Mouse (Mus musculus): Measurements from ENCODE around the gene Cnot6. TPM values are rescaled to one million over a fixed set of nuclear protein-coding genes. Genes with fewer than 3 reads are reported as not detected.

Cnot6 gene
- 72.9 and 74.3 TPM in 2 replicates for polyA plus RNA-seq (2012; rRNA removed)

- TF ChIP-seq CTCF (IDR thresholded peaks at IDR 0.05; ENCODE audit: borderline replicate concordance, extremely low read depth, insufficient read depth, insufficient read length) (no peak), POLR2A (IDR thresholded peaks at IDR 0.05; ENCODE audit: borderline replicate concordance, extremely low read depth, insufficient read depth, insufficient read length, poor library complexity, severe bottlenecking) (peak; percentile 75)
- peak; percentile 99 for DNase-seq (ENCODE audit: low read depth)
Measured at GRCm38 (mm10) chr11:49712555-49713335, at the start of gene Cnot6. Gene Cnot6, minus strand, starts transcription at chr11:49712723.

- TF ChIP-seq CTCF (IDR thresholded peaks at IDR 0.05; ENCODE audit: borderline replicate concordance, extremely low read depth, insufficient read depth, insufficient read length) (no peak), POLR2A (IDR thresholded peaks at IDR 0.05; ENCODE audit: borderline replicate concordance, extremely low read depth, insufficient read depth, insufficient read length, poor library complexity, severe bottlenecking) (no peak)
- DNase-seq (ENCODE audit: low read depth) = no peak
Measured at GRCm38 (mm10) chr11:49761130-49761529, 48.6 kb upstream of the Cnot6 start.

GRCm38 (mm10) chr11:49758096-49758495 is 45.6 kb upstream of the Cnot6 start:
- no peak for DNase-seq (ENCODE audit: low read depth)
- TF ChIP-seq CTCF (IDR thresholded peaks at IDR 0.05; ENCODE audit: borderline replicate concordance, extremely low read depth, insufficient read depth, insufficient read length) (no peak), POLR2A (IDR thresholded peaks at IDR 0.05; ENCODE audit: borderline replicate concordance, extremely low read depth, insufficient read depth, insufficient read length, poor library complexity, severe bottlenecking) (no peak)

- TF ChIP-seq CTCF (IDR thresholded peaks at IDR 0.05; ENCODE audit: borderline replicate concordance, extremely low read depth, insufficient read depth, insufficient read length) (no peak), POLR2A (IDR thresholded peaks at IDR 0.05; ENCODE audit: borderline replicate concordance, extremely low read depth, insufficient read depth, insufficient read length, poor library complexity, severe bottlenecking) (no peak)
- no peak for DNase-seq (ENCODE audit: low read depth)
Measured at GRCm38 (mm10) chr11:49754958-49755665, 42.6 kb upstream of the Cnot6 start.

- TF ChIP-seq CTCF (IDR thresholded peaks at IDR 0.05; ENCODE audit: borderline replicate concordance, extremely low read depth, insufficient read depth, insufficient read length) = no peak
- no peak for TF ChIP-seq POLR2A (IDR thresholded peaks at IDR 0.05; ENCODE audit: borderline replicate concordance, extremely low read depth, insufficient read depth, insufficient read length, poor library complexity, severe bottlenecking)
- no peak for DNase-seq (ENCODE audit: low read depth)
Measured at GRCm38 (mm10) chr11:49746756-49747155, 34.2 kb upstream of the Cnot6 start.

- TF ChIP-seq CTCF (IDR thresholded peaks at IDR 0.05; ENCODE audit: borderline replicate concordance, extremely low read depth, insufficient read depth, insufficient read length) (no peak), POLR2A (IDR thresholded peaks at IDR 0.05; ENCODE audit: borderline replicate concordance, extremely low read depth, insufficient read depth, insufficient read length, poor library complexity, severe bottlenecking) (no peak)
- peak; percentile 50 for DNase-seq (ENCODE audit: low read depth)
Measured at GRCm38 (mm10) chr11:49745839-49746238, 33.3 kb upstream of the Cnot6 start.

GRCm38 (mm10) chr11:49744981-49745380 is 32.5 kb upstream of the Cnot6 start:
- no peak for TF ChIP-seq POLR2A (IDR thresholded peaks at IDR 0.05; ENCODE audit: borderline replicate concordance, extremely low read depth, insufficient read depth, insufficient read length, poor library complexity, severe bottlenecking)
- no peak for TF ChIP-seq CTCF (IDR thresholded peaks at IDR 0.05; ENCODE audit: borderline replicate concordance, extremely low read depth, insufficient read depth, insufficient read length)
- DNase-seq (ENCODE audit: low read depth) = no peak

- no peak for DNase-seq (ENCODE audit: low read depth)
- TF ChIP-seq POLR2A (IDR thresholded peaks at IDR 0.05; ENCODE audit: borderline replicate concordance, extremely low read depth, insufficient read depth, insufficient read length, poor library complexity, severe bottlenecking) = no peak
Measured at GRCm38 (mm10) chr11:49743634-49744033, 31.1 kb upstream of the Cnot6 start.

GRCm38 (mm10) chr11:49742248-49742647 is 29.7 kb upstream of the Cnot6 start:
- no peak for DNase-seq (ENCODE audit: low read depth)
- TF ChIP-seq POLR2A (IDR thresholded peaks at IDR 0.05; ENCODE audit: borderline replicate concordance, extremely low read depth, insufficient read depth, insufficient read length, poor library complexity, severe bottlenecking) (no peak), CTCF (IDR thresholded peaks at IDR 0.05; ENCODE audit: borderline replicate concordance, extremely low read depth, insufficient read depth, insufficient read length) (no peak)

GRCm38 (mm10) chr11:49739776-49740175 is 27.3 kb upstream of the Cnot6 start:
- TF ChIP-seq POLR2A (IDR thresholded peaks at IDR 0.05; ENCODE audit: borderline replicate concordance, extremely low read depth, insufficient read depth, insufficient read length, poor library complexity, severe bottlenecking) = no peak
- TF ChIP-seq CTCF (IDR thresholded peaks at IDR 0.05; ENCODE audit: borderline replicate concordance, extremely low read depth, insufficient read depth, insufficient read length) = no peak

GRCm38 (mm10) chr11:49738659-49739406 is 26.3 kb upstream of the Cnot6 start:
- TF ChIP-seq CTCF (IDR thresholded peaks at IDR 0.05; ENCODE audit: borderline replicate concordance, extremely low read depth, insufficient read depth, insufficient read length) (no peak), POLR2A (IDR thresholded peaks at IDR 0.05; ENCODE audit: borderline replicate concordance, extremely low read depth, insufficient read depth, insufficient read length, poor library complexity, severe bottlenecking) (no peak)
- peak; percentile 77 for DNase-seq (ENCODE audit: low read depth)

More at GRCm38 (mm10) chr11:49739776-49740175, 27.3 kb upstream of the Cnot6 start:
- no peak for DNase-seq (ENCODE audit: low read depth)
